Mouse (Mus musculus): ENCODE measurements at regions not wholly inside any gene's neighbourhood (a gene's known extent, or its start where the extent isn't known, plus 50 kb on each side); places are given as distances from the start of the nearest gene placed in this dataset.
A peak's percentile ranks its signal among the peaks of the same experiment; 100 is the strongest.

- Histone ChIP-seq H3K4me1 (replicated peaks; ENCODE audit: low read depth, low read length) (no peaks in the 10 kb centered on the region), H3K9me3 (ENCODE audit: low read length) (no peaks in the 10 kb centered on the region), H3K4me3 (replicated peaks; ENCODE audit: low read length) (no peak overlapping the region), H3K27me3 (ENCODE audit: insufficient read depth, low read length) (no peaks in the 10 kb centered on the region), H3K36me3 (ENCODE audit: insufficient read depth, low read length) (no peaks in the 10 kb centered on the region)
- TF ChIP-seq POU5F1 (IDR thresholded peaks at IDR 0.05; ENCODE audit: borderline replicate concordance, low read length) = no peak
- TF ChIP-seq NANOG (IDR thresholded peaks at IDR 0.05; ENCODE audit: borderline replicate concordance, low read length) = no peak
- TF ChIP-seq CTCF (conservative IDR thresholded peaks at IDR 0.05; ENCODE audit: low read length) = no peak
Measured at GRCm38 (mm10) chr7:50993707-50994106, 394.7 kb downstream of the 4933405O20Rik start.

- Histone ChIP-seq H3K9me3 (ENCODE audit: low read length) (no peaks in the 10 kb centered on the region; the same call in 1 of the 2 replicates), H3K4me1 (replicated peaks; ENCODE audit: low read depth, low read length) (no peaks in the 10 kb centered on the region), H3K4me3 (replicated peaks; ENCODE audit: low read length) (no peak overlapping the region), H3K36me3 (ENCODE audit: insufficient read depth, low read length) (no peaks in the 10 kb centered on the region), H3K27me3 (ENCODE audit: insufficient read depth, low read length) (no peaks in the 10 kb centered on the region)
- TF ChIP-seq POU5F1 (IDR thresholded peaks at IDR 0.05; ENCODE audit: borderline replicate concordance, low read length) (no peak), NANOG (IDR thresholded peaks at IDR 0.05; ENCODE audit: borderline replicate concordance, low read length) (no peak), CTCF (conservative IDR thresholded peaks at IDR 0.05; ENCODE audit: low read length) (no peak)
Measured at GRCm38 (mm10) chr7:51041899-51042667, 443.1 kb downstream of the 4933405O20Rik start.

- no peaks in the 10 kb centered on the region for H3K4me1 ChIP-seq (replicated peaks; ENCODE audit: low read depth, low read length)
- H3K4me3 ChIP-seq (replicated peaks; ENCODE audit: low read length) = no peak overlapping the region
- H3K27me3 ChIP-seq (ENCODE audit: insufficient read depth, low read length) = no peaks in the 10 kb centered on the region
- no peaks in the 10 kb centered on the region for H3K36me3 ChIP-seq (ENCODE audit: insufficient read depth, low read length)
- no peak for TF ChIP-seq NANOG (IDR thresholded peaks at IDR 0.05; ENCODE audit: borderline replicate concordance, low read length)
- no peak for TF ChIP-seq POU5F1 (IDR thresholded peaks at IDR 0.05; ENCODE audit: borderline replicate concordance, low read length)
- TF ChIP-seq CTCF (conservative IDR thresholded peaks at IDR 0.05; ENCODE audit: low read length) = no peak
- H3K9me3 ChIP-seq (ENCODE audit: low read length) = peaks cover 46% of the 10 kb centered on the region
Measured at GRCm38 (mm10) chr7:51051496-51051895, 452.5 kb downstream of the 4933405O20Rik start.

GRCm38 (mm10) chr7:51068376-51068775, 442.5 kb upstream of the Ano5 start:
- Histone ChIP-seq H3K9me3 (ENCODE audit: low read length) (0 out of 2 replicates have a peak, but pooled peaks cover 3% of the 10 kb centered on the region), H3K4me1 (replicated peaks; ENCODE audit: low read depth, low read length) (no peaks in the 10 kb centered on the region), H3K27me3 (ENCODE audit: insufficient read depth, low read length) (no peaks in the 10 kb centered on the region), H3K4me3 (replicated peaks; ENCODE audit: low read length) (no peak overlapping the region), H3K36me3 (ENCODE audit: insufficient read depth, low read length) (no peaks in the 10 kb centered on the region)
- TF ChIP-seq CTCF (conservative IDR thresholded peaks at IDR 0.05; ENCODE audit: low read length) (no peak), POU5F1 (IDR thresholded peaks at IDR 0.05; ENCODE audit: borderline replicate concordance, low read length) (peak; percentile 77; the same call in 1 of the 2 replicates), NANOG (IDR thresholded peaks at IDR 0.05; ENCODE audit: borderline replicate concordance, low read length) (no peak)

GRCm38 (mm10) chr7:51093774-51094173, 417.1 kb upstream of the Ano5 start:
- Histone ChIP-seq H3K4me3 (replicated peaks; ENCODE audit: low read length) (no peak overlapping the region), H3K9me3 (ENCODE audit: low read length) (no peaks in the 10 kb centered on the region), H3K4me1 (replicated peaks; ENCODE audit: low read depth, low read length) (no peaks in the 10 kb centered on the region), H3K27me3 (ENCODE audit: insufficient read depth, low read length) (no peaks in the 10 kb centered on the region), H3K36me3 (ENCODE audit: insufficient read depth, low read length) (no peaks in the 10 kb centered on the region)
- no peak for TF ChIP-seq NANOG (IDR thresholded peaks at IDR 0.05; ENCODE audit: borderline replicate concordance, low read length)
- no peak for TF ChIP-seq CTCF (conservative IDR thresholded peaks at IDR 0.05; ENCODE audit: low read length)
- TF ChIP-seq POU5F1 (IDR thresholded peaks at IDR 0.05; ENCODE audit: borderline replicate concordance, low read length) = no peak

GRCm38 (mm10) chr7:51101166-51101565, 409.7 kb upstream of the Ano5 start:
- Histone ChIP-seq H3K9me3 (ENCODE audit: low read length) (no peaks in the 10 kb centered on the region), H3K4me3 (replicated peaks; ENCODE audit: low read length) (no peak overlapping the region), H3K4me1 (replicated peaks; ENCODE audit: low read depth, low read length) (no peaks in the 10 kb centered on the region), H3K36me3 (ENCODE audit: insufficient read depth, low read length) (no peaks in the 10 kb centered on the region), H3K27me3 (ENCODE audit: insufficient read depth, low read length) (no peaks in the 10 kb centered on the region)
- TF ChIP-seq POU5F1 (IDR thresholded peaks at IDR 0.05; ENCODE audit: borderline replicate concordance, low read length) = no peak
- no peak for TF ChIP-seq CTCF (conservative IDR thresholded peaks at IDR 0.05; ENCODE audit: low read length)
- TF ChIP-seq NANOG (IDR thresholded peaks at IDR 0.05; ENCODE audit: borderline replicate concordance, low read length) = no peak

GRCm38 (mm10) chr7:51140796-51141195, 370.0 kb upstream of the Ano5 start:
- TF ChIP-seq CTCF (conservative IDR thresholded peaks at IDR 0.05; ENCODE audit: low read length) (no peak), NANOG (IDR thresholded peaks at IDR 0.05; ENCODE audit: borderline replicate concordance, low read length) (no peak), POU5F1 (IDR thresholded peaks at IDR 0.05; ENCODE audit: borderline replicate concordance, low read length) (no peak)
- Histone ChIP-seq H3K9me3 (ENCODE audit: low read length) (no peaks in the 10 kb centered on the region), H3K36me3 (ENCODE audit: insufficient read depth, low read length) (no peaks in the 10 kb centered on the region), H3K4me1 (replicated peaks; ENCODE audit: low read depth, low read length) (no peaks in the 10 kb centered on the region), H3K4me3 (replicated peaks; ENCODE audit: low read length) (no peak overlapping the region), H3K27me3 (ENCODE audit: insufficient read depth, low read length) (no peaks in the 10 kb centered on the region)

- TF ChIP-seq POU5F1 (IDR thresholded peaks at IDR 0.05; ENCODE audit: borderline replicate concordance, low read length) (no peak), NANOG (IDR thresholded peaks at IDR 0.05; ENCODE audit: borderline replicate concordance, low read length) (no peak), CTCF (conservative IDR thresholded peaks at IDR 0.05; ENCODE audit: low read length) (no peak)
- H3K4me1 ChIP-seq (replicated peaks; ENCODE audit: low read depth, low read length) = no peaks in the 10 kb centered on the region
- H3K9me3 ChIP-seq (ENCODE audit: low read length) = no peaks in the 10 kb centered on the region
- H3K27me3 ChIP-seq (ENCODE audit: insufficient read depth, low read length) = no peaks in the 10 kb centered on the region
- H3K36me3 ChIP-seq (ENCODE audit: insufficient read depth, low read length) = no peaks in the 10 kb centered on the region
- H3K4me3 ChIP-seq (replicated peaks; ENCODE audit: low read length) = no peak overlapping the region
Measured at GRCm38 (mm10) chr7:51175211-51175610, 335.6 kb upstream of the Ano5 start.

Data from E14TG2a.4 (cell line).